Mouse (Mus musculus) MEL (cell line): ENCODE data around the gene 1700034J05Rik. TPM values are rescaled to one million over a fixed set of nuclear protein-coding genes. Genes with fewer than 3 reads are reported as not detected.

Experiments
- DNase-seq: peaks from one replicate; pipeline ENCODE4 v3.0.0; 2011; ENCODE audit warnings: low read depth, low spot score
- H3K27ac ChIP-seq: 2 replicates; pipeline ENCODE4 v1.5.1; 2012; ENCODE audit warnings: low read depth, mild to moderate bottlenecking, control low read depth, low read length, moderate library complexity; ENCODE audit not compliant: control insufficient read depth
- H3K27me3 ChIP-seq, 2 experiments: fragments of 150-350 bp in 1 of 2; sonication (generic) in 1 of 2; 2 replicates each; pipeline ENCODE4 v1.6.1; 2012; ENCODE audit warnings: low read length in 2 of 2, mild to moderate bottlenecking in 2 of 2, improper control_type of control experiment in 1 of 2, moderate library complexity in 1 of 2; ENCODE audit not compliant: insufficient read depth in 2 of 2, control insufficient read depth in 1 of 2
- H3K36me3 ChIP-seq, 2 experiments: 2 replicates each; pipeline ENCODE4 v1.6.1; 2012 to 2014; ENCODE audit warnings: low read length in 2 of 2, improper control_type of control experiment in 1 of 2, inconsistent platforms in 1 of 2, mild to moderate bottlenecking in 1 of 2; ENCODE audit not compliant: insufficient read depth in 2 of 2, control insufficient read depth in 1 of 2
- H3K4me1 ChIP-seq, 2 experiments: fragments of 150-350 bp in 1 of 2; sonication (generic) in 1 of 2; 2 replicates each; pipeline ENCODE4 v1.6.1; 2012; ENCODE audit warnings: low read length in 2 of 2, improper control_type of control experiment in 1 of 2, mild to moderate bottlenecking in 1 of 2; ENCODE audit not compliant: insufficient read depth in 2 of 2, control insufficient read depth in 1 of 2
- H3K4me3 ChIP-seq, 2 experiments: fragments of 150-350 bp in 1 of 2; sonication (generic) in 1 of 2; 2 replicates each; pipeline ENCODE4 v1.5.1; 2012; ENCODE audit warnings: low read depth in 2 of 2, low read length in 2 of 2, mild to moderate bottlenecking in 2 of 2, moderate library complexity in 2 of 2, control low read depth in 1 of 2, improper control_type of control experiment in 1 of 2; ENCODE audit not compliant: control insufficient read depth in 1 of 2, insufficient read depth in 1 of 2
- H3K79me2 ChIP-seq: 2 replicates; pipeline ENCODE4 v1.6.1; 2012; ENCODE audit warnings: mild to moderate bottlenecking, low read length, moderate library complexity; ENCODE audit not compliant: control insufficient read depth, poor library complexity, insufficient read depth
- H3K9ac ChIP-seq: 2 replicates; pipeline ENCODE4 v1.6.1; 2012; ENCODE audit warnings: low read depth, mild to moderate bottlenecking, control low read depth, low read length, moderate library complexity; ENCODE audit not compliant: control insufficient read depth, poor library complexity, severe bottlenecking
- H3K9me3 ChIP-seq: fragments of 150-350 bp; sonication (generic); replicated peaks from 2 replicates; pipeline ENCODE4 v1.6.1; 2012; ENCODE audit warnings: mild to moderate bottlenecking, low read length, improper control_type of control experiment, moderate library complexity; ENCODE audit not compliant: insufficient read depth
- BHLHE40 ChIP-seq: IDR thresholded peaks from 2 replicates; pipeline ENCODE4 v1.6.1; 2012; ENCODE audit warnings: low read depth, mild to moderate bottlenecking, inconsistent platforms, low read length, improper control_type of control experiment, borderline replicate concordance
- CHD1 ChIP-seq: IDR thresholded peaks from 2 replicates; pipeline ENCODE4 v1.6.1; 2012; ENCODE audit warnings: low read depth, mild to moderate bottlenecking, inconsistent platforms, low read length, improper control_type of control experiment
- E2F4 ChIP-seq: IDR thresholded peaks from 2 replicates; pipeline ENCODE4 v1.6.1; 2011; ENCODE audit warnings: low read depth, low read length, improper control_type of control experiment, borderline replicate concordance
- EP300 ChIP-seq, 2 experiments: IDR thresholded peaks; 2 replicates each; pipeline ENCODE4 v1.6.1; 2011; ENCODE audit warnings: improper control_type of control experiment in 2 of 2, low read length in 2 of 2, low read depth in 1 of 2, mild to moderate bottlenecking in 1 of 2
- ETS1 ChIP-seq: IDR thresholded peaks from 2 replicates; pipeline ENCODE4 v1.6.1; 2012; ENCODE audit warnings: low read depth, mild to moderate bottlenecking, inconsistent platforms, low read length, improper control_type of control experiment, moderate library complexity
- GATA1 ChIP-seq: IDR thresholded peaks from 2 replicates; pipeline ENCODE4 v1.6.1; 2011; ENCODE audit warnings: low read depth, low read length, improper control_type of control experiment
- JUND ChIP-seq: IDR thresholded peaks from 2 replicates; pipeline ENCODE4 v1.6.1; 2011; ENCODE audit warnings: low read depth, mild to moderate bottlenecking, improper control_type of control experiment, low read length
- MAX ChIP-seq: IDR thresholded peaks from 2 replicates; pipeline ENCODE4 v1.6.1; 2011; ENCODE audit warnings: low read length, improper control_type of control experiment
- MXI1 ChIP-seq: IDR thresholded peaks from 2 replicates; pipeline ENCODE4 v1.6.1; 2011; ENCODE audit warnings: mild to moderate bottlenecking, low read depth, low read length, improper control_type of control experiment
- MYC ChIP-seq: IDR thresholded peaks from 2 replicates; pipeline ENCODE4 v1.6.1; 2011; ENCODE audit warnings: low read depth, mild to moderate bottlenecking, low read length, improper control_type of control experiment, moderate library complexity
- NRF1 ChIP-seq: IDR thresholded peaks from 2 replicates; pipeline ENCODE4 v1.6.1; 2014; ENCODE audit warnings: low read depth, mild to moderate bottlenecking, inconsistent platforms, low read length, improper control_type of control experiment, moderate library complexity; ENCODE audit not compliant: poor library complexity, insufficient read depth, severe bottlenecking
- RAD21 ChIP-seq: IDR thresholded peaks from 2 replicates; pipeline ENCODE4 v1.6.1; 2011; ENCODE audit warnings: mild to moderate bottlenecking, low read depth, low read length, improper control_type of control experiment
- SIN3A ChIP-seq: IDR thresholded peaks from 2 replicates; pipeline ENCODE4 v1.6.1; 2012; ENCODE audit warnings: low read length, improper control_type of control experiment, inconsistent platforms
- SMC3 ChIP-seq: IDR thresholded peaks from 2 replicates; pipeline ENCODE4 v1.6.1; 2011; ENCODE audit warnings: low read depth, low read length, improper control_type of control experiment
- TBP ChIP-seq: IDR thresholded peaks from 2 replicates; pipeline ENCODE4 v1.8.0; 2011; ENCODE audit warnings: low read depth, low read length, improper control_type of control experiment
- UBTF ChIP-seq: IDR thresholded peaks from 2 replicates; pipeline ENCODE4 v1.6.1; 2012; ENCODE audit warnings: low read depth, mild to moderate bottlenecking, inconsistent platforms, low read length, improper control_type of control experiment, moderate library complexity, borderline replicate concordance; ENCODE audit not compliant: insufficient read depth
- USF1 ChIP-seq: IDR thresholded peaks from 2 replicates; pipeline ENCODE4 v1.6.1; 2014; ENCODE audit warnings: low read depth, mild to moderate bottlenecking, inconsistent platforms, low read length, improper control_type of control experiment, moderate library complexity
- USF2 ChIP-seq, 2 experiments: IDR thresholded peaks; 2 replicates each; pipeline ENCODE4 v1.6.1; 2011 to 2012; ENCODE audit warnings: improper control_type of control experiment in 2 of 2, low read length in 2 of 2, borderline replicate concordance in 1 of 2, inconsistent platforms in 1 of 2, low read depth in 1 of 2, mild to moderate bottlenecking in 1 of 2; ENCODE audit not compliant: insufficient read depth in 1 of 2
- ZNF384 ChIP-seq: IDR thresholded peaks from 2 replicates; pipeline ENCODE4 v1.6.1; 2012; ENCODE audit warnings: low read depth, mild to moderate bottlenecking, inconsistent platforms, low read length, improper control_type of control experiment
- polyA plus RNA-seq, 2 experiments: library from polyadenylated mRNA; stranded (reverse) in 1 of 2; unstranded in 1 of 2; fragments of >175 nt in 1 of 2; fragments of >200 nt in 1 of 2; gene quantifications; 2 replicates each; pipeline versions ENCODE4 v1.2.1 to v1.2.4; 2012; ENCODE audit warnings: low replicate concordance in 2 of 2, low read depth in 1 of 2; ENCODE audit not compliant: insufficient read length in 2 of 2, insufficient read depth in 1 of 2, missing spikeins in 1 of 2
- total RNA-seq: library from RNA; depleted of rRNA; stranded (reverse); fragments of 300-350 nt; gene quantifications from 2 replicates; pipeline ENCODE4 v1.2.3, GENCODE M21; 2012

Gene 1700034J05Rik
- total and polyA plus RNA-seq, 3 experiments, result not detected

DNA sequence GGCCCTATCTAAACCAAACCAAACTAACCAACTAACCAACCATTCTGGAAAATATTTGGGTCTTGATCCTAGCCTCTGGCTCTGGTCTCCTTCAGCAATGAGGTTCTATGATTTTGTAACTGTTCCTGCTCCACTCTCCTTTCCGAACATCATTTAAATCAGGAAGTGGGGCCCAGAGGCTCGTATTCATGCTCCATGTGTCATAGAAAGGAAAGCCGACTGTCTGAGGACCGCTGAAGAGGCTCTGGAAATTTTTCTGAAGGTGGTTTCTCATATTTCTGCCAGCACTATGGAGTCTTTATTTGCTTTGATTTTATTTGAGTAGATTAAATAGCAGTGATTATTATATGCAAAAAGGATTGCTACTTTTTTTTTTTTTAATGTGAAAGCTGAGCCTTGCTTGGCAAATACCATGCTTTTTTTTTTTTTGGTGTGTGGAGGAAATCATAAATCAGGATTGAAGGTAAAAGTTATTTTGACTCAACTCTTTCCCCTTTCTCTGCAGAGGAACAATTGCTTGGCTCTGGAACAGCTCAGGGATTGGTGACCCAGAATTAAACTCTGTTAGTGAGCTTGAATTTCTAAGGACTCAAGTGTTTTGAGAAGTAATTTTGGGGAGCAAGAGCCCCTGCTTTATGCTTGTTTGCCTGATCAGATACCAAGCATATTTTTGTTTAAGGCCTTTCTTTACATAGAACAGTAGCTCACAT lies 40.6 kb downstream of the 1700034J05Rik start:
- TF ChIP-seq MAX (no peak), CHD1 (no peak), BHLHE40 (no peak), GATA1 (no peak), JUND (no peak), RAD21 (no peak), SMC3 (no peak), MYC (no peak), TBP (no peak), USF1 (no peak), NRF1 (no peak), USF2 (IDR thresholded peaks at IDR 0.05; ENCODE audit: borderline replicate concordance in 1 of 2, insufficient read depth in 1 of 2, low read depth in 1 of 2, low read length in 2 of 2) (no peak), E2F4 (no peak), SIN3A (no peak), EP300 (IDR thresholded peaks at IDR 0.05; ENCODE audit: low read depth in 1 of 2, low read length in 2 of 2) (no peak), UBTF (no peak), ZNF384 (no peak)
- DNase-seq, result no peak
- Histone ChIP-seq H3K27me3 (no peaks in the 10 kb centered on the region), H3K27ac (no peak overlapping the region), H3K4me3 (no peak overlapping the region), H3K9ac (no peak overlapping the region), H3K79me2 (no peaks in the 10 kb centered on the region), H3K36me3 (peaks cover 0 to 15% of the 10 kb centered on the region in 2 experiments; a peak in 2 of 4 replicates), H3K4me1 (peaks cover 3 to 9% of the 10 kb centered on the region in 2 experiments), H3K9me3 (no peaks in the 10 kb centered on the region)

DNA sequence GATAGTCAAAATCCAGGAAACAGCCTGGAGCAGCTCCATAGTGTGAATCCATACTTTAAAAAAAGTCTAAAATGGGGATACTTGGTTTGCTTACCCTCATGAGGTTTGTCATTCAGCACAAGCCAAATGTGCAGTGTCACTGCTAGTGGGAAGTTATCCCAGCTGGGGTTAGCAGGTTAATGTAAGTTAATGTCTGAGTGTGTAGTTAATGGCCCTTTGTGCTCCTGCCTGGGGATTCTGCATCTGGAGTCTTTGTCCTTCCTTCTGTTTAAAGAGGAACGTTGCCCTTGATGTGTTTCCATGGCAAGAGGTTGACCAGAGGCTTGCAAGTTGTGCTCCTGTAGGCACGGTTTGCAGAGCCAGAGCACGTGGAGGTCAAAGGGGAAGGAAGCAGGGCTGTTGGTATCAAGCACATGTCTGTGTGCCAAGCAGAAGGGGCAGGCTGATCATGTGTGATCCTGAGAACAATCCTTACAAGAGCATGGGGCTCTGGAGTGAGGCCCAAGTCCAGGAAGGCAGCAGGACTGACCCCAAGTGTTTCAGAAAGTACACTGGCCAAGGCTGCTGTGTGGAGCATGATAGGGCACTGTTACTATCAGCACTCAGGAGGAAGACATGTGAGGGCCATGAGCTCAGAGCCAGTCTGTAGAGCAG lies 41.3 kb downstream of the 1700034J05Rik start:
- Histone ChIP-seq H3K4me3 (no peak overlapping the region), H3K36me3 (peaks cover 0 to 15% of the 10 kb centered on the region in 2 experiments; a peak in 2 of 4 replicates), H3K27ac (no peak overlapping the region), H3K27me3 (no peaks in the 10 kb centered on the region), H3K9me3 (no peaks in the 10 kb centered on the region), H3K4me1 (peaks cover 3 to 9% of the 10 kb centered on the region in 2 experiments), H3K9ac (peak overlapping the region; percentile 13), H3K79me2 (no peaks in the 10 kb centered on the region)
- TF ChIP-seq RAD21, result no peak
- TF ChIP-seq ETS1, result 0 out of 2 replicates have a peak, but pooled peaks have one; percentile 19
- TF ChIP-seq MAX, result peak; percentile 76
- TF ChIP-seq MYC, result peak; percentile 86
- TF ChIP-seq MXI1, result peak; percentile 47; the same call in 1 of the 2 replicates
- peak; percentile 57 for DNase-seq
